Mouse (Mus musculus): ENCODE measurements around the gene Chchd6. TPM values are rescaled to one million over a fixed set of nuclear protein-coding genes. Genes with fewer than 3 reads are reported as not detected.

Chchd6 gene
- polyA plus RNA-seq, 1 experiment, result 38.0 TPM

DNA sequence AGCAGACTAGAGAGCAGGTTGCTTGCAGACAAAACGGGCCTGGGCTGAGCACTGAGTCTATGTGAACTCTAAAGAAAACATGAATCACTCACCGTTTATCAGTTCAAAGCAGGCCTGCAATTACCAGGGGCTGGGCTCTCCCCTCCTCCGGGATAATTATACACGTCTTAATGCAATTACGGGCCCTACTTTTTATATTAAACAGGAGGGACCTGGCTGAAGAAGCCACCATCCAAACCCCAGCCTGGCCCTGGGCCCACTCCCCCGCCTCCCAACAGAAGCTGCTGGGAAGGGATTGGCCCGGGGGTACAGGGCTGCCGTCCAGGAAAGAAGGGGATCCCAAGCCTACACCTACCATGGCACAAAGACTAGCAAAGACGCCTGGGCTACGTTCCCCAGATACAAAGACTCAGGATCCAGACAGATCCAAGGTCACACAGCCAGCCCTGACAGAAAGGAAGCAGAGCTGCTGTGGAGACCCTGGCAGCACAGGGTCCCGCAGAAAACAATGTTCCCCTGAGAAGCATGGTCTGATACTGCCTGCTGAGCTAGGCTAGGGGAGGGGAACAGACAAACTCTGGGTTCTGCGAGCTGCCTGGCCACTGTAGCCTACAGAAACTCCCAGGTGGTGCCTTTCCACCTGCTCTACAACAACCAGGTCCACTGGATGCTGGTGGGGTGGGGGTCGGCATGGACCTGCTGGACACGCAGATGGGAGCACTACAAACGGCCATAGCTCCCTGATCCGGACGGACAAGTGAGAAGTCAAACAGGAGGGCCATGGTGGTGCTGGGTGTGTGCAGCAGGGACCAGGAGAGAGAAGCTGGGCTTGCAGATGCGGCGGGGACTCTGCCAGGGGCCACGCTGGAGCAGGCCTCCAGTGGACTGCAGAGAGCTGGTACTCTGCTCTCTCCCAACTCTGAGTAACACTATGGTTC, 235.4 kb downstream of the Chchd6 start:
- no peak for DNase-seq (ENCODE audit: low spot score)

GRCm38 (mm10) chr6:89359192-89359591, 236.3 kb downstream of the Chchd6 start:
- DNase-seq (ENCODE audit: low spot score), result no peak

- no peak for DNase-seq (ENCODE audit: low spot score)
These were observed 239.8 kb downstream of the Chchd6 start for GRCm38 (mm10) chr6:89355661-89356060.

GRCm38 (mm10) chr6:89354726-89355125, 240.7 kb downstream of the Chchd6 start:
- DNase-seq (ENCODE audit: low spot score), result no peak

GRCm38 (mm10) chr6:89354076-89354475, 241.4 kb downstream of the Chchd6 start:
- DNase-seq (ENCODE audit: low spot score), result no peak

DNA sequence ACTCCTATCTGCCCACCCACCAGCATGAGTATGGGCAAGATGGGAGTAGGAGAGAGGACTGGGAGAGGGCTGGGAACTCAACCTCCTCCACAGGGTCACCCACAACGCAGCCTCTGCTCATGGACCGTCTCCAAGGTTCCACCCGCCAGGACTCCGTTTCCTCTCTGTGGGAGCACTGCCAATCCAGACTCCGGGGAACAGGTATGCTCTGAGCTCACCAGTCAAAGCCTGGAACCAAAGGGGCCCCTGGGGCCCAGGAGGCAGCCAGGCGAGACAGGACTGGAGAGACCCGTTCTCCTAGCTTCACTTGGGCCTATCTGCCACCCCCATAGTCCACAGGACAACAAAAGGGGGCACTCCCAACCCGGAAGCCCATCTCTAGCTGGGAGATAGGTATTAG, 242.4 kb downstream of the Chchd6 start:
- no peak for DNase-seq (ENCODE audit: low spot score)

GRCm38 (mm10) chr6:89351441-89352137, 243.9 kb downstream of the Chchd6 start:
- no peak for DNase-seq (ENCODE audit: low spot score)

DNA sequence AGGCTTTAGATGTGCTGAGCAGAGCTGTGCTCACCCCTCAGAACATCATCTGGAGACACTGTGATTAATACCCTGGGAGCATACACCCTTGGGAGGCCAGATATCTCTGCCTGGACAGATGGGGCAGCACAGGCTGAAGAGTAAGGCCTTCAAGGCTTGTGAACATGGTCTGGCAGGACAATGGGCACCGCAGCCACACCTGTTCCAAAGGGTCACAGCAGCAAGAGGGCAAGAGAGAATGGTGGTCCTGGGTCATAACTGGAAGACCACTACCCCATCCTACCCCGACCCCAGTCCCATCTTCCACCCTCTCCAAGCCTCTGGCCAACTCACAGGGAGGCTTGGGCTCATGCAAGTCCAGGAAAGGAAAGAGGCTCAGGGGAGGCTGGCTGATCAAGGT, 244.9 kb downstream of the Chchd6 start:
- DNase-seq (ENCODE audit: low spot score), result no peak

- no peak for DNase-seq (ENCODE audit: low spot score)
These were observed 245.4 kb downstream of the Chchd6 start for GRCm38 (mm10) chr6:89350037-89350515.

DNA sequence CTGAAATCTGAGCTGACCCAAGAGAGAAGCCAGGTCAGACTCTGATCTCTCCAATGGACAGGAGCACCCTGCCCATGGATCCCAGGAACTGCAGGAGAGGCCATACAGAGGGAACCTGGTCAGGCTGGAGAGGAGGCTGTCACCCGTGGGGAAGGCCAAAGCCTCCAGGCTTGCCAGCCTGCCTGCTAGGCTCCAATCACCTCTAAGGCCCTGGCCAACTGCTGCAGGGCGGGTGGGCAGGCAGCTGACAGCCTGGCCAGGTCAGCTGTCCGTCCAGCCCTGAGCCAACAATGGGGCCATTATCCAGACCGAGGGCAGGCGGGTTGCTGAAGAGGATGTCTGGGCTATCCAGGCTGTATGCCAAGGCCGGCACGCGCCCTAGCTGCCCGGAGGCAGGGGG, 247.1 kb downstream of the Chchd6 start:
- DNase-seq (ENCODE audit: low spot score), result no peak

DNA sequence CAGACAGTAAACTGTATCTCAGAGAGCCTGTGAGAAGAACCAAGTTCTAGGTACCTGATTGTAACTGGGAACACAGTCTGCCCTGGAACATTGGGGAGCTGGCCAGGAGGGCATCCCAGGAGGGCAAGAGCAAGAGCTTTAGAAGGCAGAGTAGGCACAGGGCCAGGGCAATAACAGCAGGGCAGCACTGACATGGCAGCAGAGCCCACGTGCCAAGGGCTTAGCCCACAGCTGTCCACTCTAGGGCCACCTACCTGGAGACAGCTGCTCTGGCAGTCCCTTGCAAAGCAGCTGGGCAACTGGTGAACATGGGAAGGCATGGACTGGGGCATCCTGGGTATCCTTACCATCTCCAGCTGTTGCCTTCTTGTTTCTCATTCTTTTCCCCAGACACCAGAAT, 247.7 kb downstream of the Chchd6 start:
- DNase-seq (ENCODE audit: low spot score), result no peak

DNA sequence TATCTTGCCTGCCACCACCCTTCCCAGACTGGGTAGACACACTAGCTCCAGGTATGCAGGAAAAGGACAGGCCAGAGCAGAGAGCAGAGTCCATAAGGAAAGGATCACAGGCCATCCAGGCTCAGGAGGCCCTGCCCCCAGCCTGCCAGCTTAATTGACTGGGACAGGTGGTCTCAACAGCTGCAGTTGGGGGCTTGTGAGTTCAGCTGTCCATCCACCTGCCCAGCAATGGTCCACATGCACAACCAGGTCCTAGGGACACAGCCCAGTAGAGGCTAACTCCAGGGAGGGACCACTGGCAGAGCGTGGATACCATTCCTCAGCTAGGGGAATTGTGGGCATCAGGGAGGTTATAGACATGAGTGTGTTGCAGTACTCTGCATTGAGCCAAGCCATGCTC, 249.6 kb downstream of the Chchd6 start:
- DNase-seq (ENCODE audit: low spot score), result no peak

GRCm38 (mm10) chr6:89345486-89345785, 250.0 kb downstream of the Chchd6 start:
- no peak for DNase-seq (ENCODE audit: low spot score)

GRCm38 (mm10) chr6:89344613-89345485, 250.6 kb downstream of the Chchd6 start:
- no peak for DNase-seq (ENCODE audit: low spot score)

- DNase-seq (ENCODE audit: low spot score), result no peak
These were observed 253.5 kb downstream of the Chchd6 start for GRCm38 (mm10) chr6:89341981-89342380.

- no peak for DNase-seq (ENCODE audit: low spot score)
These were observed 256.0 kb downstream of the Chchd6 start for GRCm38 (mm10) chr6:89339447-89339846.

- DNase-seq (ENCODE audit: low spot score), result no peak
These were observed 256.7 kb downstream of the Chchd6 start for GRCm38 (mm10) chr6:89338733-89339132.

GRCm38 (mm10) chr6:89337574-89337973, 257.9 kb downstream of the Chchd6 start:
- no peak for DNase-seq (ENCODE audit: low spot score)

DNA sequence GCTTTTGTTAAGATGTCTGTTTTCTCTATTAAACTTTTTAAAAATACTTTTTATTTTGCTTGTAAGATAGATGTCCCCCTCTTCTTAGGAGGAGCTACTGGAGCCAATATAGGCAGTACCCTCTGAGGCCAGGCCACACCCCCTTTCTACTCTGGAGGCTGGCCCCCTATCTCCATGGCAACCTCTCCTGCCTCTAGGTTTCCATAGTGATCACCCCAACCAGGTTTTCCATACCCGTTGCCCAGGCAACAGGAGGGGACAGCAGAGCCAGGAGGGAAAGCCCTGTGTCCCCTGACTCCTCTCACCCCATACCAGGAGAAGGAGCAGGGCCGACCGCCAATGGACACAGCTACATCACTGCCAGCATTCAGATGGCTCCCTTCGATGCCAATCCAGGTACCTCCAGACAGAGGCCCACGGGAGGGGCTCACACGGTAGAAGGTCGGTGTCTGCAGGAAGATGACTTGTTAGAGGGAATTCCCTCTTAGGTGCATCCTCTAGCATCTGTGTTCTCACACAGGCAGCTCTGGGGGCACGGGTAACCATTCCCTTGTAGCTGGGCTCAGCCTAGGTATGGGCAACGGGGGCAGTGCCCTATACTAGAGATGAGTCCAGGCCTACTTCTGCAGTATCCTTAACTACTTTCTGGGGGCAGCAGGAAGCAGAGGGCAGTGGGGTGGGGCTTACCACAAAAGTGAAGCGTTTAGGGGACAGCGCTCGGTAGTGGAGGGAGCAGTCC, 261.3 kb downstream of the Chchd6 start:
- no peak for DNase-seq (ENCODE audit: low spot score)
